Mouse (Mus musculus): ENCODE results near the gene Zfand6.

Zfand6 gene

DNA sequence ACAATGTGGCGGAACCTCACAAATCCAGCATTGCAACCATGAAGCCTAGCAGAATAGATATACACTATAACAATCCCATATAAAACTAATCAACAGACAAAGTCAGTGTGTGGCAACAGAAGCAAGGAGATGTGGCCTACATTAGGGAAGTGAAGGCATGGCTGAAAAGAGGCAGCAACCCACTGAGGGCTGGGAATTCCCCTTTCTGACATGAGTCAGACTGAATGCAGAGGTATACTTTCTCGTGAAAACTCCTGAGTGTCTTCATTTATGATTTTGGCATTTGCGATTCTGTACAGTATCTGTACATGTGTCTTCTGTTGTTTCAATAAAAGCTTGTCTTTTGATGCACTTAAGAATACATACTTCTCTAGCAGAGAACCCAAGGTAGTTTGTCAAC is 98.4 kb downstream of the Zfand6 start:
- no peak for DNase-seq

DNA sequence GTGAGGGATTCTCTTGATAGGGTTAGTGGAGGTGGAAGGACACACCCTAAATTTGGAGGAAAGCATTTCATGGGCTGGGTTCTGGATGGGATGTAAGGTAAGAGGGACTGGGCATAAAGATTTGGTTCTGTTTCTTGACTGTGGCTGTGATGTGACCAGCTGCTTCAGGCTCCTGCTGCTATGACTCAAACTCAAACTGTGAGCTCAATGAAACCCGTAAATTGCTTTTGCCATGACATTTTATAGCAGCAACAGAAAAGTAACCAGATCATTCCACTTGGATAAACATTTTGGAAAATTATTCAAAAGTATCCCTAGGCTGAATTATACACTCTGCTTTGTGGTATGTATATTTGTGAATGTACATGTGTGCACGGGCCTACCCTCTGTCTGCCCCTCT is 99.1 kb downstream of the Zfand6 start:
- no peak for DNase-seq

DNA sequence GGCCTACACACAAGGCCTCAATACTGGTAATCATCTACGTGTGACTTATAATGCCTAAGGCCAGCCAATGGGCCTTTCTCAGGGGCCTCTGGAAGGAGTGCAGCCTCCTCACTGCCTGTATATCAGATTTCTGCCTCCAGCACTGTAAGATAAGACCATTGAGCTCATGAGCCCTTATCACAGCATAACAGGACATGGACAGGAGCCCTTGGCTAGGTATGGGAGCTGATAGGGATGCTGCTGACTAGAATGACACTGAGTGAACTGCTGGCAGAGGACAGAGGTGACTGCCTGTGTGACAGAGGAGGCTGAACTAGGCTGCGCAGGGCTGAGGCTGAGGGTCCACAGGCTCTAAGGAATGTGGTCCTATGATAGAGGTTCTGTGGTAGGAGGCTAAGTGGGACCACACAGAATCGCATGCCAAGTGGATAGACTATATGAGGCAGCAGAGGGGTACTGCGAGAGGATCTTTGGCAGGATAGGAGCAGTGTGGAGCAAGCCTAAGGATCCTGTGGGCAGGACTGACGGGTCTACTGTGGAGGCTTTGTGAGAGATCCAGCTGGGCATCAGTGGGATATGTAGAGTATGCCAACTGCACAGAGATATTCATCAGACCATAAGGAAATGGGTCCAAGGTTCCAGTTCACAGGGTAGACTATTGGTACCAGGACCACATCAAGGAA is 102.5 kb downstream of the Zfand6 start:
- DNase-seq = no peak

DNA sequence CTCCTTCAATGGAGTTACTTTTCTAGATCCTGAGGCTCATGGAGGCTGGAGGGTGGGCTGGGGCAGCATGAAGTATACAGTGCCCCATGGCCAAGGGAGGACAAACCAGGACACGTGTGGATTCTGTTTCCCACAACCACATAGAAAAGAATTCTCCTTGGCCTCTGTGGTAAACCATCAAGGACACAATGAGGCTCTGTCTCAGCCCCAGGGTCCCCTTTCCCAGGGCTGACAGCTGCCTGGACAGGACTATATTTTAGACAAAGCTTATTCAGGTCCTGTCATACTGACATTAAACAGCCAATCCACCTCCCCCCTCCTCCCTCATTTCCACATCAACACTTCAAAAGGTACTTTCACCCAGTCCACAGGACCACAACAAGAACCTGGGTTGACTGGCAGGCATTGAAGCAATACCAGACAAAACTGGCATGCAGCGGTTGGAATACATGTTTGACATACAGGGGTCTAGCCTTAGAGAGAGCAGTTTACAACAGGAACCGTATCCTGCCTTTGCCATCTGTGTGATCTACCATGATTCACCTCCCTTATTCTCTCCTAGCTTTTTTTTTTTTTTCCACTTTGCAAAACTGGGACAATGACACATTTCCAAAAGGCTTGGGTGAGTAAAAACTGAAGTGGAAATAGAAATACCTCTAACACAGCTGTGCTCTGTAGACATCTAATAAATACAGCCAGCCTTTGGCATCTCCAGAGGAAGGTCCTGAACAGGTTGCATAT is 103.2 kb downstream of the Zfand6 start:
- DNase-seq = no peak

DNA sequence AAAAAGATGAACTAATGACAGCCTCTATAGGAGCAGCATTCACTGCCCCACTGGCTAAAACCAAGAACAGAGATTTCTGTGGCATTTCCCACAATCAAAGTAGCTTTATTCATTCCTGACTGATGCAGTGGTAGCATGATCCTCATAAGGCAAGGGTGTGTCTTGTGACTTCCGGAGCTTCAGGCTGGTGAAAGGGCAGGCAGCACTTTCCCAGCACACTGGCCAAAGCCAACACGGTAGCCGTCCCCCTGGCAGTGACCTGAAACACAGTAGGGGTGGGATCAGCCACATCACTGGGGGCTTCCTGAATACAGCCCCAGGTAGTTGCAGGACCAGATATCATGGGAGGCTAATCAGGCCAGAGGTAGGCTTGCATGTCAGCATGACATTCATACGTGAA is 104.7 kb downstream of the Zfand6 start:
- no peak for DNase-seq

- DNase-seq = no peak
Observed at GRCm38 (mm10) chr7:84579769-84580168, 110.0 kb downstream of the Zfand6 start.

- DNase-seq = no peak
Observed at GRCm38 (mm10) chr7:84578841-84579240, 110.9 kb downstream of the Zfand6 start.

- DNase-seq = no peak
Observed at GRCm38 (mm10) chr7:84577034-84577433, 112.7 kb downstream of the Zfand6 start.

GRCm38 (mm10) chr7:84566200-84566599 is 123.6 kb downstream of the Zfand6 start:
- no peak for DNase-seq

DNA sequence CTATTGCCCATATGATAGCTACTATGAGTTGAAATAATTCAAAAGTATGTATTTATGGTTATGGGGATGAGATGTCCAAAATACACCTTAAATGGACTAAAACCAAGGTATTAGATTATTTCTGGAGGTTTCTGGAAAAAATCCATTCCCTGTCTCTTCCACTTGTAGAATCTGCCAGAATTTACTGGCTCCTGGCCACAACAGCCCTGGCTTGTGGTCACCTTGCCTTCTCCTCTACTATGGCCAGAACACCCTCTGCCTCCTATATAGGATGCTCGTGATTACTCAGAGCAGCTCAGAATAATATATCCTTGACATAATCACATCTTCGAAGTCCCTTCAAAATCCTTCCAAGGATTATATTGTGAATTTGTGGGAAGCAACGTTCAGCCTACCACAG is 125.5 kb downstream of the Zfand6 start:
- no peak for DNase-seq
